Mouse (Mus musculus): ENCODE measurements at regions not wholly inside any gene's neighbourhood (a gene's known extent, or its start where the extent isn't known, plus 50 kb on each side); places are given as distances from the start of the nearest gene placed in this dataset.
A peak's percentile ranks its signal among the peaks of the same experiment; 100 is the strongest.
"Not testable (repeated sequence)": the region's sequence is repeated elsewhere in the genome, so short reads cannot be mapped to it uniquely, and the experiment has no call there.

DNA sequence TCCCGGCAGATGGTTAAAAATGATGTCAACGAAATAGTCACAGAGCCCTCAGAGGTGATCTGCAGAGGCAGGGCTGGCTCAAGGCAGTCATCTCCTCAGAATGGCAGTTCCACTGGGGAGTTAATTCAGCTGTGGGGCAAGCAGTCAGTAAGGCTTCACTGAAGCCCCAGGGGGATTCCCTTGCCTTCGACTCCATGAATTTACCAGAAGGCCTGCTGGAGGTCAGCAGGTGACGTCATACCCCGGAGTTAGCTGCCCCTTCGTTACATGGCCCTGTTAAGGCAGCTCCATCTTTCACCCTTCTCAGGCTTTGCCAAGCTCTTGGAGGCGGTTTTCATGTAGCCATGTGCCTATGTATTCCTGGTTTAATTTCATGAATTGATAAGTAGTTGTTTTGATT, 178.6 kb downstream of the Fam43a start:
- DNase-seq: no peak

GRCm38 (mm10) chr16:30778945-30779344, 179.4 kb downstream of the Fam43a start:
- DNase-seq: no peak

GRCm38 (mm10) chr16:30784261-30784660, 184.7 kb downstream of the Fam43a start:
- DNase-seq: no peak

DNA sequence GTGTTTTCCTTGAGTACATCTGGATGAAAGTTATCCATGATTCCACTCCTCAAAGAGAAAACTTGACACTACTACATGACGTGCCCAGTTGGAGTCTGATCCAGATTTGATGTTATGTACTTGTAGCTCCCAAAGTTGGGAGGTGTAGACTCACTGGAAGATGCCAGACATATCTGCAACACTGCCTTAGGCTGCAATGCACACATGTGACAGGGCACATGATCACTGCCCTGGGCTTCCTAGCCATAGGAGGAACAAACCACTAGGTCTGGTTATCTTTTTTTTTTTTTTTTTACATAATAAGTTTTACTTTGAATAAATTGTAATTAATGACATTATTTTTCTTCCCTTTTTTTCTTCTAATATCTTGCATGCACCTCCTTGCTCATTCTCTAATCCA, 185.4 kb downstream of the Fam43a start:
- DNase-seq: peak in 1 of 2 experiments; percentile 1

GRCm38 (mm10) chr16:30786060-30786459, 186.5 kb downstream of the Fam43a start:
- no peak for DNase-seq

DNA sequence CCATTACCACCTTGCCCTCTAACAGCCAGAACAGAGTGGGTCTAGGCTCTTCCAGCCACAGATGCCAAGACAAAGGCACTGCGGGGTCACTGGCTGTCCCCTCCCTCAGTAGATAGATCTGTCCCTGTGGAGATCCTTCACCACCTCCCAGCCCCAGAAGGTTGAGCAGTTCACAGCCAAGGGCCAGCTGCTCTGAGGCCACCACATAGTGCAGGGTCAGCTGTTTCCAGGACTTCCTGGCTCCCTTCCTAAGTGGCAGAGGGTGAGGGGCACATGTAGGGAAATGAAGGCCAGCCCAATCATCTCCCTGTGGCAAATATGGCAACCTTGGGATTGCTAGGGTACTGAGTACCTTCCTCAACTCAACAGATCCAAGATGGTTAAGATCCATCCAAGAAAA, 187.8 kb downstream of the Fam43a start:
- peak in 1 of 2 experiments; percentile 9 for DNase-seq

DNA sequence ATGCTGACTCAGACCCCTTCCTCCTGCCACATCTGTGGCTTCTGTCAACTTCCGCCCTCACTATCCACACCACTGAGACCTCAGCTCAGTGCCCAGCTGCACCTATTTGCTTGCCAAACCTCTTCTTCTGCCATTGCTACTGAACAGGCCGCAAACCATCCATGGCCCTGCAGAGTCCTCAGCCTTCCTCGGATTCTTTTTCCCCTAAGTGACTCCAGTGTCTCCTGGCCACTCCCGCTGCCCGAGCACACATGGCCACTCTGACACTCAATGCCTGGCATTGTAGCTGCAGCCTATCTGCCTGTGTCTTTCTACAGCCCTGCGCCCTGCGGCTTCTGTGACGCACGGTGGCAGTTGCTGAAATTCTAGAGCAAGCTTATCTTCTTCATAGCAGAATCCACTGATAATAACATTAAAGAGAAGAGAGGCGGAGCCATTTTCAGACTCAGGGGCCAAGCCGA, 188.8 kb downstream of the Fam43a start:
- no peak for DNase-seq

DNA sequence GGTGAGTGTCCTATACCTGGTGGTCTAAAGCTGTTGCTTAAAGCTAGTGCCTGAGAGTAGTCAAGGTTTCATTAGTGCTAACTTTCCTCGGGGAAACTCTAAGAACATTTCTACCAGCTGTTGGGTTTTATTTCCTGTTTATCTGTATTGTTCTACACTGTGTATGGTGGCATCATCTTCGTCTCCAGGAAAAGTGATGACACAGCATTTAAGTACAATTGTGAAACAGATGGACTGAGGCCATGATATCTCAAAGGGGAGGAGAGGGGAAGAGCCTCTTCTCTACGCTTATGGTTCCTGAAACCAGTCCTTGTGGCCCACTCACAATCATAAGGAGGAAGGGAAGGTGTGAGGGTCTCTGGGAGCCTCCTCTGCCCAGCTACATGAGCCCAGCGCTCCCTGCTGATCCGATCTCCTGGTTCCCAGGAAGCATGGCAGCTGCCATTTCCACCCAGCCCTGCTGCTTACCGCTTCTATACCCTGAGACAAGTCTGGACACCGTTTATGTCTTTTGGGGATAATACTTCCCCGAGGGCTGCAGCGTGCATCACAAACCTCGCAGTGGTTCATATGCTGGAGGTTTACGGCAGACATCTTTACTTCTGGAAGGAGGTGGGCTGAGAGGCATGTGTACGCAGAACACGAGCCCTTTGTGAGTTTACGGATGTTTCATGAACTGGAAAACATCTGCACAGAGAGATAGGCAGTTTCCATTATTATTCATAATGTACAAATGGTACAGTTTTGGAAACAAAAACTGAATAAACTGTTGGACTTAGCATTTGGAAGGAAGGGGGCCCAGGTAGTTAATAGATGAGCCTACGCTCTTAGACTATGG, 189.6 kb downstream of the Fam43a start:
- peak in 1 of 2 experiments; percentile 28 for DNase-seq

DNA sequence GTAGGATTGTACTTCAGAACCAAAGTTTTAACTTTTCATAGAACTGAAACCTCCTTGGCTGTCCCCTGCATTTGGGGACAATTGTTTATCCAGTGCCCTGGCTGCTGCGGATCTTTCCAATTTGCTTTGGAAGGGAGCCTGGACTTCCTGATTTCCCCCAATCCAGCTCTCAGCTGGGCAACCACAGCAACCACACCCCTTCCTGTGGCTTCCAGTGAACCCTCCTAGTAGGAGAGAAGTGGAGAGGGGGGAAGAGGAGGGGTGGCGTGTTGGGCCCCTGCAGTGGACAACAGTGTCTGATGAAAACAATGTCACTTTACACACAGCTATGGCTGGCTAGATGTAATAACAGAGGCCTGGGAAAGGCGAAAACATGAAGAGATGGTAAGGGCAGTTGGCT, 190.5 kb downstream of the Fam43a start:
- peak; percentile 81 to 87 for DNase-seq

- peak; percentile 51 to 52 for DNase-seq
Measured at GRCm38 (mm10) chr16:30790551-30791001, 191.1 kb downstream of the Fam43a start.

- DNase-seq: no peak
Measured at GRCm38 (mm10) chr16:30791048-30791855, 191.7 kb downstream of the Fam43a start.

GRCm38 (mm10) chr16:30792738-30793377, 193.3 kb downstream of the Fam43a start:
- DNase-seq: no peak

- no peak for DNase-seq
Measured at GRCm38 (mm10) chr16:30793378-30793753, 193.8 kb downstream of the Fam43a start.

DNA sequence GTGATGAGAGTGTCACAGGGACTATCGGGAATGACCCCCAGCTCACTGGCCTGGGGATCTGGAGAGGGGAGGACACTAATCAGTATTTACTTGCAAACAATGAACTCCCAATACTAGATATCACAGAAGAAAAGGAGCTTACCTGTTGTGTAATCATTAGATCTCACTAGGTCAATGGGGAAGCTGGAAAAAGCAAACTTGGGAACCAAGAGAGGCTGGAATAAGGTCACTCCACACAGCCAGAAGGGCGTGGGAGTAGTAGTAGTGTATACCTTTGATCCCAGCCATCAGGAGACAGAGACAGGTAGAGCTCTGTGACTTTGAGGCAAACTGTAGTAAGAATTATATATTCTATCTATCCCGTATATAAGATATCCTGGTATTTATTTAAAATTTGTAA, 194.3 kb downstream of the Fam43a start:
- no peak for DNase-seq

DNA sequence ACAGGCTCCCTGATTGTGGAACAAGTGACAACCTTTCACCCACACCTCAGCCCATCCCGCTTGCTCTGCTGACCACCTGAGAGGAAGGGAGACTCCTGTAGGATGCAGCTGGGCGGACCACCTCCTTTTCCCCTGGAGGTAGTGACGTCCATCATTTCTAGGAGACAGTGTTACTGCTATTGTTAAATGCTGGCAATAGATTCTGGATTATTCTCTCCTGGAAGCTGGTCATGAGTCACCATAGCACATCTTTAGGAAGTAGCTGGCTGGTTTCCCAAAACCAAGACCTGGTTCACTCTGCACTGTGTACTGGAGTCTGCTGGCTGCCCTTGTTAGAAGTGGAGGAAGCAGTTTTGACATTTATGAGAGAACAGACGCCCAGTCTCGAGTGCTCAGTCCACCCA, 196.0 kb downstream of the Fam43a start:
- peak in 1 of 2 experiments; percentile 24 for DNase-seq

GRCm38 (mm10) chr16:30796103-30796502, 196.6 kb downstream of the Fam43a start:
- DNase-seq: no peak

DNA sequence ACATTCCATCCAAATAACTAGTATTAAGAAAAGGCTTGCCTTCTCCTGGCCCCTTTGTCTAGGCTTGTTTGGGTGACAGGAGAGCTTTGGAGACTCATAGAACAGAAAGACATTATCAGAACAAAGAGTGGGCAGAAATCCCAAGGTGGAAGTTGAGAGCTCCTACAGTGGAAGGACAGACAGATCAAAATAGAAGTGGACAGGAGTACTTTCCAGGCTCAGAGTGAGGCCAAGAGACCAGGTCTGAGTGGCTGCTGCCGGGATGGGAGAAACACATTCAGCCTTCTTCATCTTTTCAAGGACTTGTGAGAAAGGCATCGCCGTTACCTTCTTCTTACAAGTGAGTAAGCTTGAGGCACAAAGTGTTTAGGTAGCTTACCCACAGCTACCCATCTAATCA, 197.5 kb downstream of the Fam43a start:
- no peak for DNase-seq

DNA sequence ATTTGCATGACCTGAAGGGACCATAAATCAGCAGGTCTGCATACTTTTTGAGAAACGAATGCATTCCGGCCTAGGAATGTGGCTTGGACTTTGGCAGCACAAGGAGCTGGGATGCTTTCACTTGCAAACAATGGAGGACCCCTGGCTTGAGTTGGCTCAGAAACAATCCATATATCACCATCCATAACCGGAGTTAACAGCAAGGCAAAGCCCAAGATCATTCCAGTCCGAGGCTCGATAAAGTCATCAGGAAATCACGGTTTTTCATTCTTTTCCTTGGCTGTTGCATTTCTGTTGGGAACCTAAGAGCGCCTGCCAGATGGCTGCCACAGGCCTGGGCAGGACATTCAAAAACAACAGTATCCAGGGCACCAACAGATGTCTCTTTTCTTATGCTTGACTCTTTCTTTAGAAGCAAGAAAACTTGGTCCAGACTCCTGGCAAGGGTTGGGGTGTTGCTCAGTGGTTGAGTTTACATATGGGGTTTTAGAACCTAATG, 198.5 kb downstream of the Fam43a start:
- DNase-seq: no peak

- DNase-seq: no peak
Measured at GRCm38 (mm10) chr16:30798536-30798935, 199.0 kb downstream of the Fam43a start.

- peak in 1 of 2 experiments; percentile 53 for DNase-seq
Measured at GRCm38 (mm10) chr16:30799699-30800483, 200.4 kb downstream of the Fam43a start.

DNA sequence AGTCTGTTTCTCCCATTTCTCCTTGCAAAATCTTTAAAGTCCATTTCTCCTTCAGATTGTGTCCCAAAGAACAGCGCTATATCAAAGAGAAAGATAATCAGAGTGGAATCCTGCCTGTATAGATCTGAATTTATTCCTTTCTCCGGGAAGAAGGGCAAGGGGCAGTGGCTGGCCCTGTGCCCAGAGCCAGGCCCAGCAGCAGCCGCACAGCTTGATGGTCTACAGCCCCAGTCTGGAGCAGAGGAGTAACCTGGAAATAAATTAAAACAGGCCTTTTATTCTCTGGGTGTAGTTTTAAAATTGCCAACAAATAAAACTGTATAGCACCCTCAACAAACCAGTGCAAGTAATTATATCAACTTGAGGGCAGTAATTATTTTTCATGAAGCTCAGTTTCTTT, 204.5 kb downstream of the Fam43a start:
- DNase-seq: no peak

DNA sequence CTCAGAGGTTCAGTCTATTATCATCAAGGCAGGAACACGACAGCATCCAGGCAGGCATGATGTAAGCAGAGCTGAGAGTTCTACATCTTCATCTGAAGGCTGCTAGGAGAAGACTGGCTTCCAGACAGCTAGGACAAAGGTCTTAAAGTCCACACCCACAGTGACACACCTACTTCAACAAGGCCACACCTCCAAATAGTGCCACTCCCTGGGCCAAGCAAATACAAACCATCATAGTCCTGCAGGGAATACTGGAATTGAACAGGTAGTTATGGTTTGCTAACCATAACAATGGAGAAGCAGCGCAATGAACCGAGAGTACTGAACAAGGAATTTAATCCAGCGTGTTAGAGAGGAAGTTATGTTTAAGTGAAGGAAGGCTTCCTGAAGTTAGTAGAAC, 206.7 kb downstream of the Fam43a start:
- DNase-seq: not testable (repeated sequence)
